Mouse (Mus musculus) kidney, embryonic 14.5 days (tissue): ENCODE measurements around the gene Hormad2. TPM values are rescaled to one million over a fixed set of nuclear protein-coding genes. Genes with fewer than 3 reads are reported as not detected.

Experiments
- ATAC-seq: fragments of 200-750 bp; cut with Nextera tagmentation; 2 replicates; pipeline ENCODE4 v1.8.0; 2017; ENCODE audit warnings: moderate number of reproducible peaks, mild to moderate bottlenecking, moderate TSS enrichment, moderate library complexity; ENCODE audit not compliant: low FRiP score, low TSS enrichment
- H3K27ac ChIP-seq: fragments of 300-500 bp; sonication (generic); 2 replicates; pipeline ENCODE4 v1.5.1; 2014; ENCODE audit warnings: low read depth, mild to moderate bottlenecking, low read length, moderate library complexity, mixed read lengths
- H3K27me3 ChIP-seq: fragments of 300-500 bp; sonication (generic); 2 replicates; pipeline ENCODE4 v1.6.1; 2014; ENCODE audit warnings: mild to moderate bottlenecking, low read length; ENCODE audit not compliant: control insufficient read depth, insufficient read depth
- H3K36me3 ChIP-seq: fragments of 300-500 bp; sonication (generic); 2 replicates; pipeline ENCODE4 v1.6.1; 2014; ENCODE audit warnings: low read length, mixed read lengths; ENCODE audit not compliant: control insufficient read depth, insufficient read depth
- H3K4me1 ChIP-seq: fragments of 300-500 bp; sonication (generic); 2 replicates; pipeline ENCODE4 v1.6.1; 2014; ENCODE audit warnings: low read length, mixed read lengths; ENCODE audit not compliant: control insufficient read depth, insufficient read depth
- H3K4me2 ChIP-seq: fragments of 300-500 bp; sonication (generic); replicated peaks from 2 replicates; pipeline ENCODE4 v1.6.1; 2014; ENCODE audit warnings: low read depth, mild to moderate bottlenecking, low read length
- H3K4me3 ChIP-seq: fragments of 300-500 bp; sonication (generic); 2 replicates; pipeline ENCODE4 v1.5.1; 2014; ENCODE audit warnings: mild to moderate bottlenecking, low read length
- H3K9ac ChIP-seq: fragments of 300-500 bp; sonication (generic); 2 replicates; pipeline ENCODE4 v1.6.1; 2014; ENCODE audit warnings: low read depth, mild to moderate bottlenecking, low read length, moderate library complexity
- H3K9me3 ChIP-seq: fragments of 300-500 bp; sonication (generic); 2 replicates; pipeline ENCODE4 v1.6.1; 2016; ENCODE audit warnings: low read length; ENCODE audit not compliant: control insufficient read depth
- WGBS: fragments of 180-500 bp; shearing (Covaris S2); extraction: QIAGEN DNeasy Blood & Tissue Kit; methylation state at CpG from one replicate; pipeline ENCODE4 v1.1.7; 2014; 5-methylcytosine and 5-hydroxymethylcytosine counted together
- polyA plus RNA-seq: library from polyadenylated mRNA; unstranded; fragments of >200 nt; fragmentation: Nextera tagmentation; extraction: Ambion mirVana; gene quantifications from 2 replicates; pipeline ENCODE4 v1.2.1, GENCODE M21; 2014

Gene Hormad2
- 0.16 and 0.21 TPM in 2 replicates for polyA plus RNA-seq

GRCm38 (mm10) chr11:4440978-4441377 is at the start of gene Hormad2:
Gene Hormad2, minus strand, starts transcription at chr11:4441105.
- Histone ChIP-seq H3K4me2 (no peak within 1 kb of the TSS; the same call in 1 of the 2 replicates), H3K9me3 (no peaks in the 10 kb centered on the region), H3K9ac (no peak within 1 kb of the TSS), H3K27me3 (no peaks in the 10 kb centered on the region), H3K27ac (no peak within 1 kb of the TSS), H3K4me3 (no peak within 1 kb of the TSS), H3K36me3 (no peaks in the 10 kb centered on the region), H3K4me1 (no peaks in the 10 kb centered on the region)
- WGBS: 48% methylated on average over 19 of the region's 19 CpGs
- ATAC-seq: no peak

- H3K4me3 ChIP-seq: no peak overlapping the region
- 91% methylated on average over 4 of the region's 4 CpGs for WGBS
- H3K4me1 ChIP-seq: no peaks in the 10 kb centered on the region
- H3K9ac ChIP-seq: no peak overlapping the region
- ATAC-seq: no peak
- no peaks in the 10 kb centered on the region for H3K27me3 ChIP-seq
- H3K9me3 ChIP-seq: no peaks in the 10 kb centered on the region
- H3K27ac ChIP-seq: no peak overlapping the region
- H3K4me2 ChIP-seq: no peak overlapping the region
- peaks cover 87% of the 10 kb centered on the region for H3K36me3 ChIP-seq
Observed at GRCm38 (mm10) chr11:4489207-4489606, 48.3 kb upstream of the Hormad2 start.

GRCm38 (mm10) chr11:4488798-4489197 is 47.9 kb upstream of the Hormad2 start:
- ATAC-seq: no peak
- no peak overlapping the region for H3K4me2 ChIP-seq
- H3K27ac ChIP-seq: no peak overlapping the region
- H3K27me3 ChIP-seq: no peaks in the 10 kb centered on the region
- no peak overlapping the region for H3K4me3 ChIP-seq
- H3K36me3 ChIP-seq: peaks cover 90% of the 10 kb centered on the region
- no peaks in the 10 kb centered on the region for H3K4me1 ChIP-seq
- H3K9me3 ChIP-seq: no peaks in the 10 kb centered on the region
- no peak overlapping the region for H3K9ac ChIP-seq
- 96% methylated on average over 2 of the region's 2 CpGs for WGBS

- Histone ChIP-seq H3K27ac (no peak overlapping the region), H3K9ac (no peak overlapping the region), H3K36me3 (peaks cover 91% of the 10 kb centered on the region), H3K4me3 (no peak overlapping the region), H3K27me3 (no peaks in the 10 kb centered on the region), H3K4me2 (no peak overlapping the region), H3K4me1 (no peaks in the 10 kb centered on the region), H3K9me3 (no peaks in the 10 kb centered on the region)
- 96% methylated on average over 13 of the region's 13 CpGs for WGBS
- ATAC-seq: no peak; the same call in 1 of the 2 replicates
Observed at GRCm38 (mm10) chr11:4488367-4488766, 47.5 kb upstream of the Hormad2 start.

- ATAC-seq: no peak
- H3K27me3 ChIP-seq: no peaks in the 10 kb centered on the region
- no peak overlapping the region for H3K9ac ChIP-seq
- no peaks in the 10 kb centered on the region for H3K9me3 ChIP-seq
- H3K4me1 ChIP-seq: no peaks in the 10 kb centered on the region
- peaks cover 93% of the 10 kb centered on the region for H3K36me3 ChIP-seq
- no peak overlapping the region for H3K4me3 ChIP-seq
- no peak overlapping the region for H3K27ac ChIP-seq
- 89% methylated on average over 8 of the region's 8 CpGs for WGBS
- no peak overlapping the region for H3K4me2 ChIP-seq
Observed at GRCm38 (mm10) chr11:4487401-4487965, 46.6 kb upstream of the Hormad2 start.

- no peak overlapping the region for H3K27ac ChIP-seq
- H3K36me3 ChIP-seq: peaks cover 92% of the 10 kb centered on the region
- no peak overlapping the region for H3K4me2 ChIP-seq
- H3K4me1 ChIP-seq: no peaks in the 10 kb centered on the region
- no peaks in the 10 kb centered on the region for H3K9me3 ChIP-seq
- WGBS: 97% methylated on average over 5 of the region's 5 CpGs
- H3K27me3 ChIP-seq: no peaks in the 10 kb centered on the region
- H3K4me3 ChIP-seq: no peak overlapping the region
- no peak overlapping the region for H3K9ac ChIP-seq
- no peak for ATAC-seq
Observed at GRCm38 (mm10) chr11:4484541-4484940, 43.6 kb upstream of the Hormad2 start.

GRCm38 (mm10) chr11:4482641-4483040 is 41.7 kb upstream of the Hormad2 start:
- Histone ChIP-seq H3K27me3 (no peaks in the 10 kb centered on the region), H3K4me2 (no peak overlapping the region), H3K4me1 (no peaks in the 10 kb centered on the region), H3K36me3 (peaks cover 81% of the 10 kb centered on the region), H3K9me3 (no peaks in the 10 kb centered on the region), H3K27ac (no peak overlapping the region), H3K9ac (no peak overlapping the region), H3K4me3 (no peak overlapping the region)
- ATAC-seq: no peak
- 68% methylated on average over 5 of the region's 5 CpGs for WGBS

GRCm38 (mm10) chr11:4476184-4476697 is 35.3 kb upstream of the Hormad2 start:
- Histone ChIP-seq H3K4me2 (no peak overlapping the region), H3K36me3 (peaks cover 22% of the 10 kb centered on the region), H3K4me3 (no peak overlapping the region), H3K4me1 (peaks cover 14% of the 10 kb centered on the region), H3K27ac (no peak overlapping the region), H3K9me3 (no peaks in the 10 kb centered on the region), H3K27me3 (no peaks in the 10 kb centered on the region), H3K9ac (no peak overlapping the region)
- WGBS: 91% methylated on average over 4 of the region's 4 CpGs
- no peak for ATAC-seq

- H3K4me3 ChIP-seq: no peak overlapping the region
- H3K9ac ChIP-seq: no peak overlapping the region
- peak; percentile 77; the same call in 1 of the 2 replicates for ATAC-seq
- peaks cover 16% of the 10 kb centered on the region for H3K4me1 ChIP-seq
- no peak overlapping the region for H3K4me2 ChIP-seq
- WGBS: 22% methylated on average over 7 of the region's 7 CpGs
- no peaks in the 10 kb centered on the region for H3K9me3 ChIP-seq
- H3K27me3 ChIP-seq: no peaks in the 10 kb centered on the region
- no peaks in the 10 kb centered on the region for H3K36me3 ChIP-seq
- H3K27ac ChIP-seq: 0 out of 2 replicates have a peak overlapping the region, but pooled peaks have one; percentile 12
Observed at GRCm38 (mm10) chr11:4472464-4473179, 31.7 kb upstream of the Hormad2 start.
